Mouse (Mus musculus) ES-E14 (cell line): ENCODE measurements at regions not wholly inside any gene's neighbourhood (a gene's known extent, or its start where the extent isn't known, plus 50 kb on each side); places are given as distances from the start of the nearest gene placed in this dataset.

ENCODE experiments used
- CHD2 ChIP-seq: IDR thresholded peaks from 2 replicates; pipeline ENCODE4 v1.6.1; 2014; ENCODE audit warnings: mild to moderate bottlenecking, low read depth, low read length, inconsistent platforms
- MAFK ChIP-seq: IDR thresholded peaks from 2 replicates; pipeline ENCODE4 v1.6.1; 2014; ENCODE audit warnings: mild to moderate bottlenecking, low read depth, low read length, inconsistent platforms; ENCODE audit not compliant: insufficient read depth
- ZNF384 ChIP-seq: IDR thresholded peaks from 2 replicates; pipeline ENCODE4 v1.6.1; 2012; ENCODE audit warnings: low read depth, low read length, inconsistent platforms

DNA sequence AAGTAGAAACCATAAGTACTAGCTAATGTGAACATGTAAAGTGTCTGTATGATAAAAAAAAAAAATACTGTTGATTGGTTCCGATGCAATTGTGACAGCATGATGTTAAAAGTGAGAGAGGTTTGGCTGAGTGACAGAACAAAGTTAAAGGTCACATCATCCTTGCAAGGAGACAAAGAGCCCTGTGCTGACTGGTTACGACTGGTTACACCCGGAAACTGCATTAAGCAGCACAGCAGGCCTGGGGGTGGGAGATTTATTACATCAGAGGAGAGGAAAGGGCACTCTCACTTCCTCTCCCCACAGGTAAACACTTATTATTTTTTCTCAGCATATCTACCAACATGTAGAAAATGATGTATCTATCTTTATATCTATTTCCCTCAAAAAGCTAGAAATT is 63.5 kb upstream of the Rnf32 start:
- TF ChIP-seq CHD2 (no peak), ZNF384 (no peak), MAFK (no peak)
